Mouse (Mus musculus) olfactory bulb, adult 2 months (tissue): ENCODE data around the gene Fam43b.

Experiments used
- CTCF ChIP-seq: fragments of 200-500 bp; IDR thresholded peaks from 2 replicates; pipeline ENCODE4 v1.5.1; 2012; ENCODE audit warnings: low read depth, mild to moderate bottlenecking, low read length, moderate library complexity; ENCODE audit not compliant: insufficient read depth
- POLR2A ChIP-seq: fragments of 200-500 bp; IDR thresholded peaks from 2 replicates; pipeline ENCODE4 v1.6.1; 2012; ENCODE audit warnings: mild to moderate bottlenecking, low read depth, low read length, moderate library complexity; ENCODE audit not compliant: insufficient read depth

GRCm38 (mm10) chr4:138366561-138366960 lies 29.8 kb downstream of the Fam43b start:
- TF ChIP-seq CTCF: no peak
- TF ChIP-seq POLR2A: no peak
